Mouse (Mus musculus): ENCODE results near the gene Hoxa9.

GRCm38 (mm10) chr6:52180726-52181125 is 50.2 kb downstream of the Hoxa9 start:
- TF ChIP-seq CTCF (IDR thresholded peaks at IDR 0.05; ENCODE audit: low read depth) (no peak), EP300 (IDR thresholded peaks at IDR 0.05; ENCODE audit: low read depth) (no peak)

All from heart, postnatal 0 days (tissue).